ENCODE assay signal across 9 mouse cellular contexts in genomic region chr12:70999423-70999903, GRCm38 (mm10). TPM values are rescaled to one million over a fixed set of nuclear protein-coding genes. Genes with fewer than 3 reads are reported as not detected.
DNase-seq lines count a peak whose midpoint lies in the region; ATAC-seq and TF ChIP-seq lines count a peak whose summit lies in the region.
"Had no signal": no experiment of that assay in that cellular context is flagged by ENCODE, and none has a peak within 500 bp of the region (broad histone marks: within the 10 kb centered on the region; RNA-seq: fewer than 3 reads in every experiment).

No protein-coding gene starts in this region.

- H3K27me3 ChIP-seq in intestine, embryonic 14.5 days (replicated peaks; ENCODE audit: control insufficient read depth, insufficient read depth, low read length), result no peaks in the 10 kb centered on the region
- no peaks in the 10 kb centered on the region for H3K27me3 ChIP-seq in intestine, postnatal 0 days (replicated peaks; ENCODE audit: control insufficient read depth, insufficient read depth, low read length)
- H3K27me3 ChIP-seq in liver, embryonic 12.5 days (replicated peaks), result no peaks in the 10 kb centered on the region
- H3K27me3 ChIP-seq in small intestine, adult 2 months (ENCODE audit: control insufficient read depth, insufficient read depth, low read length), result no peaks in the 10 kb centered on the region
- H3K27me3 ChIP-seq: neural tube, embryonic 12.5 days had no signal

- no peak overlapping the region for H3K9ac ChIP-seq in intestine, embryonic 14.5 days (ENCODE audit: low read length)
- no peak overlapping the region for H3K9ac ChIP-seq in intestine, postnatal 0 days (ENCODE audit: low read depth, low read length)
- H3K9ac ChIP-seq in liver, embryonic 12.5 days, result no peak overlapping the region
- H3K9ac ChIP-seq: neural tube, embryonic 12.5 days had no signal

- TF ChIP-seq POLR2A in small intestine, adult 2 months (IDR thresholded peaks at IDR 0.05; ENCODE audit: low read depth, low read length), result no peak

- no peak for ATAC-seq in intestine, embryonic 14.5 days (replicated peaks; ENCODE audit: low FRiP score, low TSS enrichment, low read depth)
- no peak for ATAC-seq in intestine, postnatal 0 days
- ATAC-seq in activated CD4-positive, CD25-positive, alpha-beta regulatory T cell, adult 4 months, result peak; percentile 85
- 0 out of 2 replicates have a peak, but pooled peaks have one; percentile 17 for ATAC-seq in liver, embryonic 12.5 days

- 26% methylated on average over 5 of the region's 5 CpGs for WGBS in intestine, embryonic 14.5 days
- WGBS in intestine, postnatal 0 days, result 31% methylated on average over 5 of the region's 5 CpGs
- 20% methylated on average over 5 of the region's 5 CpGs for WGBS in liver, embryonic 12.5 days (ENCODE audit: insufficient replicate concordance)
- WGBS in small intestine, adult 2 months, result 13% methylated on average over 5 of the region's 5 CpGs

- H3K36me3 ChIP-seq in intestine, embryonic 14.5 days (ENCODE audit: control insufficient read depth, insufficient read depth, low read length), result peaks cover 41% of the 10 kb centered on the region
- peaks cover 27% of the 10 kb centered on the region for H3K36me3 ChIP-seq in intestine, postnatal 0 days (ENCODE audit: control insufficient read depth, insufficient read depth)
- H3K36me3 ChIP-seq in liver, embryonic 12.5 days, result peaks cover 60% of the 10 kb centered on the region
- peaks cover 22% of the 10 kb centered on the region for H3K36me3 ChIP-seq in small intestine, adult 2 months (ENCODE audit: control insufficient read depth, insufficient read depth, low read length)

- intact Hi-C loops in heart, postnatal 14 days (cut with DNase I), result no loop called here

- H3K4me3 ChIP-seq in intestine, embryonic 14.5 days (ENCODE audit: low read depth, low read length), result no peak overlapping the region
- no peak overlapping the region for H3K4me3 ChIP-seq in intestine, postnatal 0 days (ENCODE audit: low read depth, low read length)
- no peak overlapping the region for H3K4me3 ChIP-seq in liver, embryonic 12.5 days
- H3K4me3 ChIP-seq in small intestine, adult 2 months (ENCODE audit: low read depth, low read length), result no peak overlapping the region
- H3K4me3 ChIP-seq: neural tube, embryonic 12.5 days had no signal

- TF ChIP-seq CTCF in intestine, postnatal 0 days (IDR thresholded peaks at IDR 0.05; ENCODE audit: low read depth), result no peak
- no peak for TF ChIP-seq CTCF in small intestine, adult 2 months (IDR thresholded peaks at IDR 0.05; ENCODE audit: extremely low read depth, insufficient read length, insufficient replicate concordance, low read depth, low read length)

- no peaks in the 10 kb centered on the region for H3K9me3 ChIP-seq in intestine, embryonic 14.5 days (ENCODE audit: control insufficient read depth, low read length)
- H3K9me3 ChIP-seq in intestine, postnatal 0 days (ENCODE audit: control insufficient read depth), result no peaks in the 10 kb centered on the region
- H3K9me3 ChIP-seq in liver, embryonic 12.5 days (replicated peaks), result no peaks in the 10 kb centered on the region
- H3K9me3 ChIP-seq: neural tube, embryonic 12.5 days had no signal

- peak overlapping the region; percentile 44; the same call in 1 of the 2 replicates for H3K27ac ChIP-seq in intestine, embryonic 14.5 days (ENCODE audit: low read depth)
- H3K27ac ChIP-seq in intestine, postnatal 0 days (ENCODE audit: low read depth, low read length), result no peak overlapping the region
- H3K27ac ChIP-seq in liver, embryonic 12.5 days, result peak overlapping the region; percentile 64
- H3K27ac ChIP-seq in small intestine, adult 2 months (ENCODE audit: insufficient read depth, low read depth, low read length), result peak overlapping the region; percentile 85
- H3K27ac ChIP-seq: neural tube, embryonic 12.5 days had no signal

- H3K4me2 ChIP-seq in intestine, embryonic 14.5 days (ENCODE audit: low read length), result 0 out of 2 replicates have a peak overlapping the region, but pooled peaks have one; percentile 2
- no peak overlapping the region; the same call in 1 of the 2 replicates for H3K4me2 ChIP-seq in intestine, postnatal 0 days (replicated peaks; ENCODE audit: low read depth)
- H3K4me2 ChIP-seq in liver, embryonic 12.5 days, result 0 out of 2 replicates have a peak overlapping the region, but pooled peaks have one; percentile 16
- H3K4me2 ChIP-seq: neural tube, embryonic 12.5 days had no signal

- H3K4me1 ChIP-seq in intestine, embryonic 14.5 days (replicated peaks; ENCODE audit: control insufficient read depth, insufficient read depth, low read length), result peaks cover 6% of the 10 kb centered on the region; the same call in 1 of the 2 replicates
- H3K4me1 ChIP-seq in intestine, postnatal 0 days (replicated peaks; ENCODE audit: control insufficient read depth, insufficient read depth, low read length), result no peaks in the 10 kb centered on the region
- peaks cover 12% of the 10 kb centered on the region for H3K4me1 ChIP-seq in liver, embryonic 12.5 days
- H3K4me1 ChIP-seq in small intestine, adult 2 months (ENCODE audit: control insufficient read depth, insufficient read depth, insufficient read length, low read length), result peaks cover 13% of the 10 kb centered on the region
- H3K4me1 ChIP-seq: neural tube, embryonic 12.5 days had no signal

- DNase-seq in intestine, embryonic 14.5 days (ENCODE audit: low spot score), result peak; percentile 66
- peak; percentile 43 to 58 for DNase-seq in heart, postnatal 14 days
- DNase-seq in spleen, adult 12 weeks (ENCODE audit: low spot score), result no peak
- no peak for DNase-seq in urinary bladder, adult 2 months (ENCODE audit: low spot score)

RNA-seq across cellular contexts. Expression of gene Arid4a, which starts 16.3 kb away (rescaled TPM):
- 34.6 and 36.8 TPM in 2 replicates for polyA plus RNA-seq in intestine, embryonic 14.5 days (2014; fragmentation: Nextera tagmentation; extraction: Ambion mirVana)
- 23.2 and 27.4 TPM in 2 replicates for polyA plus RNA-seq in intestine, postnatal 0 days (2015; fragmentation: Nextera tagmentation; extraction: Ambion mirVana)
- polyA plus RNA-seq in activated CD4-positive, CD25-positive, alpha-beta regulatory T cell, adult 4 months (2017; shearing (Covaris generic)), result 10 to 100 TPM; 80.2 to 95.9 TPM
- 10 to 100 TPM; 16.9 TPM for total RNA-seq in heart, postnatal 14 days (2021)
- polyA plus RNA-seq in liver, embryonic 12.5 days (2016; fragmentation: Nextera tagmentation; extraction: Ambion mirVana), result 23.4 and 24.1 TPM in 2 replicates
- polyA plus RNA-seq in small intestine, adult 2 months (2012; rRNA removed), result 2.3 and 2.4 TPM in 2 replicates
- polyA plus RNA-seq in urinary bladder, adult 2 months (2012; rRNA removed), result 12.9 and 17.4 TPM in 2 replicates

RNA-seq across cellular contexts. Expression of gene Psma3, which starts 25.0 kb away (rescaled TPM):
- polyA plus RNA-seq in intestine, embryonic 14.5 days (2014; fragmentation: Nextera tagmentation; extraction: Ambion mirVana), result 593 and 604 TPM in 2 replicates
- polyA plus RNA-seq in intestine, postnatal 0 days (2015; fragmentation: Nextera tagmentation; extraction: Ambion mirVana), result 365 and 387 TPM in 2 replicates
- 100 to 1,000 TPM; 350 to 389 TPM for polyA plus RNA-seq in activated CD4-positive, CD25-positive, alpha-beta regulatory T cell, adult 4 months (2017; shearing (Covaris generic))
- total RNA-seq in heart, postnatal 14 days (2021), result 100 to 1,000 TPM; 218 to 231 TPM
- polyA plus RNA-seq in liver, embryonic 12.5 days (2016; fragmentation: Nextera tagmentation; extraction: Ambion mirVana), result 468 and 481 TPM in 2 replicates
- 4.4 and 7.1 TPM in 2 replicates for polyA plus RNA-seq in small intestine, adult 2 months (2012; rRNA removed)
- polyA plus RNA-seq in urinary bladder, adult 2 months (2012; rRNA removed), result 240 and 288 TPM in 2 replicates

Comparison
In these comparisons a context has a peak if more than half of its experiments do, and no peak if none do; other contexts are left out.
1. ATAC-seq: peak in activated CD4-positive, CD25-positive, alpha-beta regulatory T cell, adult 4 months (single experiment) and liver, embryonic 12.5 days (single experiment); none in intestine, embryonic 14.5 days (single experiment) and intestine, postnatal 0 days (single experiment).
2. DNase-seq: peak in intestine, embryonic 14.5 days (single experiment) and heart, postnatal 14 days (2 of 2); none in spleen, adult 12 weeks (single experiment) and urinary bladder, adult 2 months (single experiment).
3. RNA of gene Psma3, which starts 25.0 kb away (polyA plus RNA-seq): 593 to 604 TPM in intestine, embryonic 14.5 days, 468 to 481 TPM in liver, embryonic 12.5 days, 350 to 389 TPM in activated CD4-positive, CD25-positive, alpha-beta regulatory T cell, adult 4 months, 365 to 387 TPM in intestine, postnatal 0 days and 240 to 288 TPM in urinary bladder, adult 2 months; 4.4 to 7.1 TPM in small intestine, adult 2 months; every median in the first group is over 10 times any median in the second.